Mouse (Mus musculus): Measurements from ENCODE around the gene 1190002N15Rik. TPM values are rescaled to one million over a fixed set of nuclear protein-coding genes. Genes with fewer than 3 reads are reported as not detected.

Gene 1190002N15Rik
- polyA plus RNA-seq, 1 experiment from 2014 or later = 37.6 TPM

GRCm38 (mm10) chr9:94483291-94483879, 54.5 kb downstream of the 1190002N15Rik start:
- no peaks in the 10 kb centered on the region for H3K36me3 ChIP-seq (ENCODE audit: insufficient read depth)
- peak overlapping the region; percentile 3; the same call in 1 of the 2 replicates for H3K4me2 ChIP-seq
- no peaks in the 10 kb centered on the region; the same call in none of the 2 replicates for H3K4me1 ChIP-seq (ENCODE audit: insufficient read depth)
- ATAC-seq (ENCODE audit: insufficient read depth) = peak; percentile 57
- TF ChIP-seq CTCF (IDR thresholded peaks at IDR 0.05; ENCODE audit: low read depth) = no peak
- no peak overlapping the region for H3K4me3 ChIP-seq (ENCODE audit: low read depth, low read length)
- H3K9ac ChIP-seq = no peak overlapping the region
- peak; percentile 76 for DNase-seq
- WGBS = 33% methylated on average over 6 of the region's 6 CpGs
- H3K9me3 ChIP-seq (ENCODE audit: low read depth, low read length) = no peaks in the 10 kb centered on the region
- no peak overlapping the region for H3K27ac ChIP-seq (ENCODE audit: low read depth)
- H3K27me3 ChIP-seq (ENCODE audit: insufficient read depth, low read length) = no peaks in the 10 kb centered on the region

GRCm38 (mm10) chr9:94482215-94482975, 55.5 kb downstream of the 1190002N15Rik start:
- TF ChIP-seq CTCF (IDR thresholded peaks at IDR 0.05; ENCODE audit: low read depth) = no peak
- Histone ChIP-seq H3K27me3 (ENCODE audit: insufficient read depth, low read length) (no peaks in the 10 kb centered on the region), H3K4me3 (ENCODE audit: low read depth, low read length) (no peak overlapping the region), H3K4me2 (no peak overlapping the region), H3K9me3 (ENCODE audit: low read depth, low read length) (no peaks in the 10 kb centered on the region), H3K9ac (no peak overlapping the region), H3K36me3 (ENCODE audit: insufficient read depth) (no peaks in the 10 kb centered on the region), H3K4me1 (ENCODE audit: insufficient read depth) (no peaks in the 10 kb centered on the region; the same call in none of the 2 replicates), H3K27ac (ENCODE audit: low read depth) (0 out of 2 replicates have a peak overlapping the region, but pooled peaks have one; percentile 27)
- ATAC-seq (ENCODE audit: insufficient read depth) = peak; percentile 80
- peak; percentile 66 for DNase-seq
- WGBS = 60% methylated on average over 10 of the region's 10 CpGs

GRCm38 (mm10) chr9:94481057-94481456, 56.8 kb downstream of the 1190002N15Rik start:
- H3K4me1 ChIP-seq (ENCODE audit: insufficient read depth) = no peaks in the 10 kb centered on the region; the same call in 1 of the 2 replicates
- no peak overlapping the region for H3K4me2 ChIP-seq
- H3K9me3 ChIP-seq (ENCODE audit: low read depth, low read length) = no peaks in the 10 kb centered on the region
- H3K27me3 ChIP-seq (ENCODE audit: insufficient read depth, low read length) = no peaks in the 10 kb centered on the region
- 64% methylated on average over 16 of the region's 16 CpGs for WGBS
- H3K36me3 ChIP-seq (ENCODE audit: insufficient read depth) = no peaks in the 10 kb centered on the region
- TF ChIP-seq CTCF (IDR thresholded peaks at IDR 0.05; ENCODE audit: low read depth) = no peak
- DNase-seq = peak; percentile 32
- no peak for ATAC-seq (ENCODE audit: insufficient read depth)
- no peak overlapping the region for H3K27ac ChIP-seq (ENCODE audit: low read depth)
- no peak overlapping the region for H3K9ac ChIP-seq
- H3K4me3 ChIP-seq (ENCODE audit: low read depth, low read length) = no peak overlapping the region

GRCm38 (mm10) chr9:94479382-94479781, 58.5 kb downstream of the 1190002N15Rik start:
- H3K4me2 ChIP-seq = no peak overlapping the region
- H3K27me3 ChIP-seq (ENCODE audit: insufficient read depth, low read length) = no peaks in the 10 kb centered on the region
- H3K4me3 ChIP-seq (ENCODE audit: low read depth, low read length) = no peak overlapping the region
- no peak for TF ChIP-seq CTCF (IDR thresholded peaks at IDR 0.05; ENCODE audit: low read depth)
- 85% methylated on average over 6 of the region's 6 CpGs for WGBS
- no peaks in the 10 kb centered on the region; the same call in 1 of the 2 replicates for H3K4me1 ChIP-seq (ENCODE audit: insufficient read depth)
- no peak for DNase-seq
- H3K9me3 ChIP-seq (ENCODE audit: low read depth, low read length) = no peaks in the 10 kb centered on the region
- H3K27ac ChIP-seq (ENCODE audit: low read depth) = no peak overlapping the region
- no peak overlapping the region for H3K9ac ChIP-seq
- no peak for ATAC-seq (ENCODE audit: insufficient read depth)
- no peaks in the 10 kb centered on the region for H3K36me3 ChIP-seq (ENCODE audit: insufficient read depth)

- Histone ChIP-seq H3K4me3 (ENCODE audit: low read depth, low read length) (no peak overlapping the region), H3K9me3 (ENCODE audit: low read depth, low read length) (no peaks in the 10 kb centered on the region), H3K4me1 (ENCODE audit: insufficient read depth) (no peaks in the 10 kb centered on the region; the same call in 1 of the 2 replicates), H3K36me3 (ENCODE audit: insufficient read depth) (no peaks in the 10 kb centered on the region), H3K27ac (ENCODE audit: low read depth) (no peak overlapping the region), H3K4me2 (no peak overlapping the region), H3K27me3 (ENCODE audit: insufficient read depth, low read length) (no peaks in the 10 kb centered on the region), H3K9ac (no peak overlapping the region)
- DNase-seq (no peak), ATAC-seq (ENCODE audit: insufficient read depth) (no peak)
- no peak for TF ChIP-seq CTCF (IDR thresholded peaks at IDR 0.05; ENCODE audit: low read depth)
- WGBS = 66% methylated on average over 6 of the region's 6 CpGs
These were observed 58.9 kb downstream of the 1190002N15Rik start for GRCm38 (mm10) chr9:94478954-94479353.

- 91% methylated on average over 1 of the region's 1 CpGs for WGBS
- ATAC-seq (ENCODE audit: insufficient read depth) = no peak
- TF ChIP-seq CTCF (IDR thresholded peaks at IDR 0.05; ENCODE audit: low read depth) = no peak
These were observed 61.9 kb downstream of the 1190002N15Rik start for GRCm38 (mm10) chr9:94475973-94476372.

GRCm38 (mm10) chr9:94473898-94474297, 64.0 kb downstream of the 1190002N15Rik start:
- Histone ChIP-seq H3K4me2 (no peak overlapping the region), H3K36me3 (ENCODE audit: insufficient read depth) (no peaks in the 10 kb centered on the region), H3K4me3 (ENCODE audit: low read depth, low read length) (no peak overlapping the region), H3K27ac (ENCODE audit: low read depth) (no peak overlapping the region), H3K9me3 (ENCODE audit: low read depth, low read length) (no peaks in the 10 kb centered on the region), H3K9ac (no peak overlapping the region), H3K4me1 (ENCODE audit: insufficient read depth) (no peaks in the 10 kb centered on the region), H3K27me3 (ENCODE audit: insufficient read depth, low read length) (no peaks in the 10 kb centered on the region)
- no peak for ATAC-seq (ENCODE audit: insufficient read depth)
- no peak for DNase-seq
- no peak for TF ChIP-seq CTCF (IDR thresholded peaks at IDR 0.05; ENCODE audit: low read depth)
- WGBS = 54% methylated on average over 7 of the region's 7 CpGs

More at GRCm38 (mm10) chr9:94475973-94476372, 61.9 kb downstream of the 1190002N15Rik start:
- Histone ChIP-seq H3K9me3 (ENCODE audit: low read depth, low read length) (no peaks in the 10 kb centered on the region), H3K27me3 (ENCODE audit: insufficient read depth, low read length) (no peaks in the 10 kb centered on the region), H3K9ac (no peak overlapping the region), H3K27ac (ENCODE audit: low read depth) (no peak overlapping the region), H3K36me3 (ENCODE audit: insufficient read depth) (no peaks in the 10 kb centered on the region), H3K4me2 (no peak overlapping the region), H3K4me3 (ENCODE audit: low read depth, low read length) (no peak overlapping the region), H3K4me1 (ENCODE audit: insufficient read depth) (no peaks in the 10 kb centered on the region)
- no peak for DNase-seq

All from lung, embryonic 14.5 days (tissue).